Mouse (Mus musculus) erythroblast, adult 5-6 weeks (primary cell): ENCODE data around the gene Ms4a4a. TPM values are rescaled to one million over a fixed set of nuclear protein-coding genes. Genes with fewer than 3 reads are reported as not detected.

ENCODE experiments used
- ATAC-seq: replicated peaks from 2 replicates; pipeline ENCODE4 v1.8.0; 2016; ENCODE audit warnings: moderate number of reproducible peaks, mild to moderate bottlenecking, moderate TSS enrichment, inconsistent platforms; ENCODE audit not compliant: poor library complexity, low FRiP score, severe bottlenecking
- total RNA-seq, 2 experiments: library from RNA; stranded (forward) in 1 of 2; stranded (reverse) in 1 of 2; fragments of 150-400 nt in 1 of 2; fragments of 200-764, 138-1000 nt in 1 of 2; gene quantifications; 2 replicates each; pipeline versions ENCODE4 v1.2.3 to v1.2.4; 2015 to 2017; ENCODE audit warnings: low replicate concordance in 2 of 2

Gene Ms4a4a
- 7.9 TPM in 1 of 2 replicates, not detected in the other for total RNA-seq (2015; ENCODE audit: low replicate concordance)
- not detected in 2 replicates for total RNA-seq (2017; ENCODE audit: low replicate concordance)

DNA sequence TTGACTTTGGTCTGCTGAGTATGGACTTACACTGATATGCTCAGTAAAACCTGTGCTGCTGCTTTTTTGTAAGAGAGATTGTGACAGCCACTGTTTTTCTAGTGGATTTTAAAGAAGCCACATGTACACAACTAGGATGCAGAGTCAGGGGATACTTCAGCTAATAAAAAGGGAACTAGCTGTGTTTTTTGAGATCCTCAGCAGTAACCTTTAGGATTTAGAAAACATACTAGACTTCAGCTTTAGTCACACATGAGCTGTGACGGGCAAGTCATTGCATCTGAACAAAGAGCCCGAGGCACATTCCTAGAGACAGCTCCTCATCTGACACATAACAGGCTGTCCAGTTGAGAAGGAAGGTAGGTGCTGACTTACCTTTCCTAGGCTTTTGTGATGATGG lies at the start of gene Ms4a4a:
Gene Ms4a4a, plus strand, starts transcription at position 251 of the 400 bp plus-strand sequence.
- ATAC-seq = no peak

DNA sequence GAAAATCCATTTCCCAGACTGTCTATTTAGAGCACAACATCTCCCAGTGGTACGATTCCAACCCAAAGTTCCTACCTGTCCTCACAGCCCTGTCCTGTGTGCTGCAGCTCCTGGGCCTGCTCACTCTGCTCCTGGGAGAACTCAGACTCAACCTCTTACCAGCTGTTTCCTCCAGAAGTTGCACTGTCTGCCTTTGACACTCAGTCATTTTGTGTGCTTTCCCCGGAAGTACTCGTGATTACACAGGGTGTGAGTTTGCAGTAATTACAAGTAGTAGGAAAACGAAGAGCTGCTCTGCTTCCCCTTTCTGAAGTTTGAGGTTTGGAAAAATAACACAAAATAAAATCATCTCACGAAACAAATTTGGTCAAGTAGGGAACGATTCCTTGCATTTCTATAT lies 39.4 kb upstream of the Ms4a4a start, which contains the start of gene Ms4a7:
Gene Ms4a7, minus strand, starts transcription at position 215 of the 400 bp plus-strand sequence.
- ATAC-seq = no peak

DNA sequence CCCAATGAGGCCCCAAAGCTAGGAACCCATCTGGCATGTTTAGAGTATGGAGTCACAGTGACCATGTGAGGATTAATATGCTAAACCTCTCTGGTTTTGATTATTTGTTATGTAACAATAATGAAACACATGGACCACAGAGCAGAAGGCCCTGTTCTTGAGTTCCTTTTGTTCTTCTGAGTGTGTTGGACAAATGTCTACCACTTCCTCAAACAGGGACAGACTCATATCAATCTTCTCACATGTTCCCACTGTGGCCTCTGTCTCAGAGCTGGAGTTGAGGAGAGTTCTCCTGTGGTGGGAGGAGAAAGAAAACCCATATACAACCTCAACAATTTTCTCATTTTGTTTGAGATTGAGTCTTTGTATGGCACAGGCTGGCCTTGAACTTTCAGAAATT lies 32.2 kb upstream of the Ms4a4a start:
- ATAC-seq = no peak

DNA sequence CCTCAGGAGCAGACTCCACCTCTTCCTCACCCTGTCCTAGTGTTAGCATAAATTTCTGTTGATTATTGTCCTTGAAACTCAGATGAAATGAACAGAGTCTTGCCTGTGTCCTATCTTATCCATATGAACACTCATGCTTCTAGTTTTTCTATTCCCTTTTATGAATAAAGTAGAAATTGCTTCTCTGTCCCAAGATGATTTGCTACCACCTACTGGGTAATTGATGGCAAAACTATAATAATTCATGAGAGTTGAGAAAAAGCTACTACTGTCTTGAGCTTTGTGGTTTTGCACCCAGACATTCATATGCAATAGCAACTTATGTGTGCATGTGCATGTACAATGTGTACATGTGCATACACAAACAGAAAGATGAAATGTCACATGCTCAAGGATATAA lies 31.3 kb upstream of the Ms4a4a start:
- no peak for ATAC-seq

DNA sequence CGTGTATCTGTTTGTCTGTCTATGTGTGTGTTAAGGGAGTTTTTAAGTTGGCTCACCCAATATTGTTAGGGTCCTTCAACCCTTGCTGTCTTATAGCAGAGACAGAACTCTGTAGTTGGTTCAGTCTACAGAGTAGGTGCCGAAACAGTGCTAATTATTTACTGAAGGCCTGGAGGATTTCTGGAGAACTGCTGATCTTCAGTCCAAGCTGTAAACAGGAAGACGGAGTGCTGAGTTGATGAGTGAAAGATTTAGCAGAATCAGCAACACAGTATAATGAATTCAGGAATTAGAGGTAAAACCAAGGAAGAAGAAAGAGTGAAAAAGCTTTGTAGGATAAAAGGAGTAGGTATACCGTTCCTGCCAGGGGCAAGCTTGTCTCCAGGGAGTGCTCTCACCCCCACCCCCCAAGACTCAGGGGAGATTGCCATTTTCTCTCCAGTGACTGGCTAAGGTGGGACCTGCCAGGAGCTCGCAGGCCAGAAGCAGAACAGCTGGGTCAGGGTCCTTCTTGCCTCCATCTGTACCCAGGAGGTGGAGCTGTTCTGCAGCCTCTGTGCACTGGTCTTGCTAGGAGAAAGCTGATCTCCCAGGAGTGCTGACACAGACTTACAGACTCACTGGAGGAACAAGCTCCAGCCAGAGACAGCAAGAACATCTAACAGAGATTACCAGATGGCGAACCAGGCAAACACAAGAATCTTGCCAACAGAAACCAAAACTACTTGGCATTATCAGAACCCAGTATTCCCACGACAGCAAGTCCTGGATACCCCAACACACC lies 25.4 kb upstream of the Ms4a4a start:
- ATAC-seq = no peak

DNA sequence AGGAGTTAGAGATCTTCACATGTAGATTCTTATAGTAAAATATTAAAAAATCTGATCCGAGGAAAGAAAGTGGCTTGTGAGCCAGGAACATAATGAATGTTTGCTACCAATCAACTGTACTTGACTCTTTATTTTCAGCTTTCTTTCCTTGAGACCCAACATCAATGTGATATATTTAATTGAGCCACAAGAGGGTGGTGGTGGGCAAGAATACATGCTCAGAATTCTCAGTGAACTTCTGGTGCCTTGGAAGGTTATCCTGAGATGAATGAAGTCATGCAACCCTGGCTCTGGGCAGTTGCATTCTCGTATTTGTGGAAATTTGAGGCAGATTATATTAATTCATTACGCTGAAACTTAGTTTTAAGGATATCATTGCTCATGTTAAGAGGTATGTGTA lies 23.4 kb upstream of the Ms4a4a start:
- no peak for ATAC-seq

DNA sequence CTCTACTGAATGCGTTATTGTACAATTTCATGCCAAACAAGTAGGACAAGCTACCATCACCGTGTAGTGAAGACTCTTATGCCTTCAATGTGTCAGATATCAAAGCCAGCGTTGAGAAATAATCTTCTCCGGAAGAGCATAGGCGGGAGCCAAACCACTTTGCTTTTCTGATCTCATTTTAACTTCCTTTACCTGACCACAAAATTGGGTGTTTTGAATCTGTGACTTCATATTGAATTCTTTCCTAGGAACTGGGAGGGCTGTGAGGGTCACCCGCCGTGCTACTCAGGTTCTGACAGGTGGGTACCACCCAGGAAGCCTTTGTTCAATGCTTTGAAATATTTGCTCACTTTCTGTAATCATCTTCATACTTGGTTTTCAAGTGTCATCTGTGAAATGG lies 19.6 kb upstream of the Ms4a4a start:
- ATAC-seq = no peak

DNA sequence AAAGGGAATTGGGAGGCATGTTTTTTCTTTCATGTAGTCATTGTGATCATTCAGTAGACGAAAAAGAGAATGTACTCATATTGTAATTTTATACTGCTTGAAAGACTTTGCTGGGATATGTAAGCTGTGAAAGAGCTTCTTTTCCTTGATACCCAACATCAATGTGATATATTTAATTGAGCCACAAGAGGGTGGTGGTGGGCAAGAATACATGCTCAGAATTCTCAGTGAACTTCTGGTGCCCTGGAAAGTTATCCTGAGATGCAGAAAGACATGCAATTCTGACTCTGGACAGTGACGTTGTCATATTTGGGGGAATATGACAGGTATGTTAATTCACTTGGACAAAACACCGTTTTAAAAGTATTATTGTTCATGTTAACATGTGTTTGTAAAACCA lies 15.2 kb upstream of the Ms4a4a start:
- no peak for ATAC-seq

DNA sequence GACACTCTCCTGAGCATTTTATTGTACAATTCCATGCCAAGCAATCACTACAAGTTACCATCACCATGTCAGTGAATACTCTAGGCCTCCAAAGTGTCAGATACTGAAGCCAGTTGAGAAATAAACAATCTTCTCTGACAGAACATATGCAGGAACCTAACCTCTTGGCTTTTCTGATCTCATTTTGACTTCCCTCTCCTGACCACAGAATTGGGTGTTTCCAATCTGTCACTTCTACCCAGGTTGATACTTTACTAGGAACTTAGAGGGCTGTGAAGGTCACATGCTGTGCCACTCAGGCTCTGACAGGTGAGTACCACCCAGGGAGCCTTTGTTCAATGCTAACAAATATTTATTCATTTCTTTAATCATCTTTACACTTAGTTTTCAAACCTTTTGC lies 13.3 kb upstream of the Ms4a4a start:
- no peak for ATAC-seq

DNA sequence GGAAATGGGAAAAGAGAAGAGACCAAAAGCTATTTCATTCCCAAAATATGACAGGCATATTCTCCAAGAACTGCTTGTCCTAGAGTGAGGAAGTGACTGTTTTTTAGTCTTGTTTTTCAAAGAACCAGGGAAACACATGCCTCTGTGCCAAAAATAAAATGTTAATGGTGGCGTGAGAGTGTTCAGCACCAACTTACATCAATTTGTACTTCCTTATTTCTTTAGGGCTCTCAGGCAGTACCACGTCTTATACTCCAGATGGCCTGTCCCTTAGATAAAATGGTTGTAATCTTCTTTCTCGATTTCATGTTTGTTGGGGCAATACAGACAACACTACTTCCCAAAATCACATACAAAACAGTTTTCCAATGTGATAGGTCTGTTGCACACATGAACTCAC lies 7.0 kb upstream of the Ms4a4a start:
- no peak for ATAC-seq

DNA sequence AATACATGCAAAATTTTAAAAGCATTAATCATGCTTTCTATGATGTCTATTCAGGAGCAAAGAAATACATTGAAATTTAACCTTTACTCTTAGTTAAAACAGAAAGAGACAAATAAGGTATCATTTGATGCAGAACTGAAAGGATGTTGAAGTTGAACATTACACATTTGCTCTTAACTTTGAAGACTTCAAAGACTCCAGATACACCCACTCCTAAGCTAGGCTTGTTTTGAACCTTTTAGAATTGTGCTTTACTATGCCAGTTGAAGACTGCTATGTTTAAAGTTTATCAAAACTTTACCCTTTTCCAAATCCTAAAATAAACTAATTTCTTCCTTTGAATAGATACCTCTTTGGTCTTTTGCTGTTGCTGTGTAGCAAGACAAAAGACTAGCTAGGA lies 4.1 kb upstream of the Ms4a4a start:
- ATAC-seq = no peak

DNA sequence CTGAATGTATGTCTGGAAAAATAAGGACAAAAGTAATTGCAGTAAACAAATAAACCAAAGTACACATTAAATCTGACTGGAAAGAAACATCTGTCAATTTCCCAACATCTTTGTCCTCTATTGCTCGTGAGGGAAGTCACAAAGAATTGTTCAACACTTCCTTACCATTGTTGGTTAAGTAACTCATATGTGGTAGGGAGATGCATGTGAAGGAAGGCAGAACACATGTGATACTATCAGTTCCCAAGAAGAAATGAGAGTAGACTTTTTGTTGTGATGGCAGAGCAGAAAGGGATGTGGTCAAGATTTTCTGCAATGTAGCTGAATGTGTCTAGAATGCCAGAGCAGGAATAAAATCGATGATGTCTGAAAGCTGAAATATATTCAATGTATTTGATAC lies 1.1 kb downstream of the Ms4a4a start:
- no peak for ATAC-seq

DNA sequence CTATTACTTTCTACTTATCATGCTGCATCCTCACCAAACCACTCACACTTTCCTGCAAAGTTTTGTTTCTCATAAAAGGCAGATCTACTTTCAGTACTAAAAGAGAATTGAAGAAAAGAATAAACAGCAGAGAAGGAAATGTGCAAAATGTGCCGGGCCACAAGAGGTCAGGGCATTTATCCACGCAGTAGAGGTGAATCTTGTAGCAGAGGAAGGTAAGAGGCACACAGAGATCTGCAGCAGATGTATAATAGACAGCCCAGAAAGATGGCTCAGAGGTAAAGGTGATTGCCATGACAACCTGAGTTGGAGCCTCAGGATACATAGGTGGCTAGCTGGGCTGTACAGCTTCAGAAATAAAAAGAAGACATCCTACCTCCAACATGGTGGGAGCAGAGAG lies 11.8 kb downstream of the Ms4a4a start:
- ATAC-seq = no peak

DNA sequence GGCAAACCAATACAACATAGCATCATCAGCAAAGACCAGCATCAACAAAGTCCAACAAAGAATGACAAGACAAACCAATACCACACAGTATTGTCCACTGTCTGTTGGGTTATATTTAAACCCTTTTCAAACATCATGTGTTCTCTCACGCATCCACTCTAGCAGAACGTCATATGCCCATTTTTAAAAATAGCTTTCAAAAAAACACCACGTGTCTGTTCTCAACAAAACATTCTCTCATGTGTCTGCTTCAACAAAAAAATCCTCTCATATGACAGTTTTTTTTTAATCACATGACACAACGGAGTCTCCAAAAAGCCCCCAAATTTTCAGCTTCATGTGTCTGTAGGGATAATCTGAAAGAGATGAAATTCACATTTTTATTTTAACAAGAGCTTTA lies 12.4 kb downstream of the Ms4a4a start:
- ATAC-seq = no peak

DNA sequence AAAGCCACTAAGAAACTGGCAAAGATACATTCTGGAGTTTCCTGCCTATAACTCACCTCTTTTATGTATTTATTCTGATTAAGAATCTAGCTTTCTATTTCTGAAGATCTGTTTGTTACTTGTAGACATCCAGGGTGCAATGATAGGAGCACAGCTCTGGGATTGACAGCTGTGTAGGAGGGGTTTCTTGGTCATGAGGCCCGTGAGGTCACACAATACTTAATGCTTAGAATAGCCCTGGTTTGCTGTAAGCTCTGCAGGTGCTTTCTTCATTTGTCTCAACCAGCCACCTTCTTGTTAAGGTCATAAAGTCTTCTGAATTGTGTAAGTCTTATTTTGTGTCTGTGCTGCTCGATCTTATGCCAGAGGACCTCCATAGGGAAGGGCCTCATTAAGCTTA lies 13.6 kb downstream of the Ms4a4a start:
- ATAC-seq = no peak

DNA sequence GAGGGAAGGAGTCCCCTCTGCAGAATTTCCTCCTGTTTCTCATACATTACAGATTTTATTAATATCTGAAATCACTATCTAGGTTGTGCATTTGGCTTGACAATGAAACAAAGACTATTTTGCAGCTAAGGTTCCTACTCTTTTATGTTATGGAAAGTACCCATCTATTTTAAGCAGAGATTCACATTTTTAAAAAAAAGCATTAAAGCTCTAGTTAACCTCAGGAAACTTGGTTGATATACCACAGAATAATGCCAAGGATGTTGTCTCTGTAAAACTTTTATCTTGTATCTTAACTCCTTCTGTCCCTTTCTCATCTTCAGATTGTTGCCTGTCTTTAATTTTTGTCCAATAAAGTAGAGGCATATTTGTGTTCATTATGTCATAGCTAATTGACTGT lies 20.4 kb downstream of the Ms4a4a start:
- ATAC-seq = no peak

DNA sequence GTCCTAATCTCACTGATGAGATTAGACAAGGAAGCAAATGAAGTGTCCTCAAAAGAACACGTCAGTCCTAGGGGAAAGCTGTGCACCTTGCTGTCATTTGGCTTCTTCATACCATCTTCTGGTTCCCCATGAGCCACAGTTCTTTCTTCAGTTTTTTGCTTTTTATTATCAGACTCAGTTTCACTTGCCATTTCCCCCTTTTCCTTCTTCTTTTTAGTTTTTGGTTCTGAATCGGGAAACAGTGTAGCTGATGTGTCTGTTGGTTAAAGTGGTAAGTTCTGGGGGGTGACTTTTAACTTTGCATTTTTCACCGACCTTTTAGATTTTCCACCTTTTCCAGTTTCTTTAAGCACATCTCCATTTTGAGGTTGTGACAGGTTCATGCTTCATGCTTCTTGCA lies 29.2 kb downstream of the Ms4a4a start, which contains the start of gene Ms4a4c:
Gene Ms4a4c, plus strand, starts transcription at position 244 of the 400 bp plus-strand sequence.
- ATAC-seq = no peak

DNA sequence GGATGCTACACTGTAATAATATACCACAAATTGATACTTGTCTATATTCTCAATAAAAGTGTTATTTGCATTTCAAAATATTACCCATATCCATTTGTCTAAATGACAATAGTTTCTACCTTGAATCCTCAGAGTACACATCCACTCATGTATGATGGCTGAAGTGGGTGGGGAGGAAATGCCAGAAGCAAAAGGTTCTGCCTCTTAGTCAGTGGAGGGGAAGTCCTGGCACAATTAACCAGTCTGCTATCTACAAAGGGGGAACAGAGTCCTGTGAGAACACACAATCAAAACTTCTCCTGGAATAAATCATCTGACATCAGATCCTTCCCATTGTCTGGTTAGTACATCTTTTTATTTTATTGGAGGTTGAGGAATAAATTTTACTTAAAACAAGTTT lies 32.1 kb downstream of the Ms4a4a start:
- no peak for ATAC-seq

DNA sequence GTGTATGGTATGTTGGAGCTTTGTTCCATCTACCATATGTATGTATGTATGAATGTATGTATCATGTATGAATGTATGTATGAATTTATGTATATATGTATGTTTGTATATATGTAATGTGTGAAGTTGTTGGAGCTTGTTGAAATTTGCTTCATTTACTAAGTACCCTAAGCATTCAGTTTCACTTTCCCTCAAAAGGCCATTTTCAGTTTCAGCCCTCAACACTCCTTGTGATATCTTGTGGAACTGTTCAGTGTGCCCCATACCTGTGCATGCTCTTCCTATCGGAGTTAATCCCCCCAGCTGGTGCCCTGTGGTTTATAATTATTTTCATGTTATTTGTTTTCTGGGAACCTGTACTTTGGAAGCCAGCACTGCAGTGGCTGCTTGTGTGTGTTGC lies 33.3 kb downstream of the Ms4a4a start:
- ATAC-seq = no peak

DNA sequence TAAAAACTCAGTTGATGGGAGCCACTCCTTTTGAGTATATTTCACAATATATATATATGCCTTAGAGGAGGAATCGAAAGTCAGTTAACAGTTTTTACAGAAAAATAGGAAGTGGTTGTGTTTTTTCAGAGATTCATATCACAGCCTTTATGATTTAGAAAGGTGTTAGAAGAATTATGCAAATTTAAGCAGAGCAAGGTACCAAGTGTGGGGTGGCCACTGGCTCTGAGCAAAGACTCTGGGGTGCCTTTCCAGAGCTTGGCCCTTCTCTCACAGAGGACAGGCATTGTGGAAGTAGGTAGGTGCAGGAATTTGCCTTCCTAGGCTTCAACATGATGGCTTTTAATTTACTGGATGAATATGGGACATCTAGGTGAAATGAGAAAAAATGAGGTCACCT lies 36.3 kb downstream of the Ms4a4a start:
- no peak for ATAC-seq

DNA sequence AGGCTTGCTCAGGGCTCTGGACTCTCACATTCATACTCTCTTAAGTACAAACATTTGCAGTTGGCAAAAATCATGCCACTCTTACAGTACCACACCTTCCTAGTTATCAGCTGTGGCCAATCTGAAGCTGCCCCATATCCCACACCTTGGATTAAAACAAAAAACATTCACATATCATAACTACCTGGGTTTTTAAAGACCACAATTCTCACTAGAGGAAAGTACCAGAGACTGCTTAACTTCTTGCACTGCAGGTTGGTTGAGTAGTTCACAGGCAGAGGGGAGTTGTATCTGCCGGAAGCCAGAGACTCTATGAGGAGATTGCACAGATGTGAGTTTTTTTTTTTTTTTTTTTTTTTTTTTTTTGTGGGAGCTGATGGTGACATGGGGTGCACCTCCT lies 38.8 kb downstream of the Ms4a4a start:
- ATAC-seq = no peak

DNA sequence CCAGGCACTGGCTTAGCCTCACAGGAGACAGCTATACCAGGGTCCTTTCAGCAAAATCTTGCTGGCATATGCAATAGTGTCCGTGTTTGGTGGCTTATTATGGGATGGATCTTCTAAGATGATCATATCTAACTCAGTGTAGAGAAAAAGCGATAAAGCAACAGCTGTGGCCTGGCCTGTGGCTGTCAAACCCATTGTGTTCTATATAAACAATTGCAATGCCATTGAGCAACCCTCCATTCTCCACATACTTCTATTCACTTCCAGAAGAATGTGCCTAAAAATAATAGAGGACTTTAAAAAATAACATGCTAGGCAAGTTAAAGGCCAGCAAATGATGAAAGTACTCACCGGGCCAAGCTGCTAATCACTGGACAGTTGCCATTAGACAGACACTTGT lies 40.3 kb downstream of the Ms4a4a start:
- ATAC-seq = no peak
